8 mouse cellular contexts compared by ENCODE assay signal in the genomic region with DNA sequence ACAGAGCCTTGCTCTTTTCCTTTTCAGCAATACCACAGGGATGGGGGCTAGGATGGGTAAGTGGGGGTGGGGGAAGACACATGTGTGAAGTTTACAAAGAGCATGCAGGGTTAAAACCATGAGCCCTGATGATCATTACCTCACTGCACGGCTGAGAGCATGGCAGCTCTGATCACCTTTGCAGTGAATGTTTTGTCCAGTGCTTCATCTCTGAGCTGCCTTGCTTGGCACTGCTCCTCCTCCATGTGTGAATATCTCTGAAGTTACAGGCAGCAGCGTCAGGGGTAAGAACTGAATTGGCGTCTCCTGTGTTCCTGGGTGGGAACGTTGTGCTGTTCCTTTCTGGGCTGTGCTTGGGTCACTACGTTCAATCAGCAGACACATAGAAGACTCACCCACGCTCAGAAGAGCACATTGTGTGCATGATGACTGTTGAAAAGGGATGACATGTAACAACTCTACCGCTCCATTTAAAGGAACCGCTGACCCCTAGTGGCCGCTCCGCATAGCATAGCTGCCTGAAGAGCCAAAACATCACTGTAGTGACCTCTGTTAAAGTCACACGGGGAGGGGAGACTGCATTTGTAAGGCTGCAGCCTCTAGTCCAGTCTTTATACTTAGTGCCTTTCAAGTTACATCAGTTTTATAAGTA.
DNase-seq lines count a peak whose midpoint lies in the region; ATAC-seq and TF ChIP-seq lines count a peak whose summit lies in the region.

No protein-coding gene starts in this region.

- WGBS in hindbrain, postnatal 0 days: 4% methylated on average over 11 of the region's 11 CpGs

- peak; percentile 94 for TF ChIP-seq CTCF in gastrocnemius, adult 2 months (IDR thresholded peaks at IDR 0.05)
- peak; percentile 94 for TF ChIP-seq CTCF in hindbrain, postnatal 0 days (IDR thresholded peaks at IDR 0.05; ENCODE audit: low read depth)

- H3K27ac ChIP-seq in gastrocnemius, adult 2 months: peak overlapping the region; percentile 68
- peak overlapping the region; percentile 45; the same call in 1 of the 2 replicates for H3K27ac ChIP-seq in hindbrain, postnatal 0 days

- H3K4me3 ChIP-seq in gastrocnemius, adult 2 months: peak overlapping the region; percentile 32
- H3K4me3 ChIP-seq in hindbrain, postnatal 0 days (ENCODE audit: low read length): no peak overlapping the region
- peak overlapping the region; percentile 78 for H3K4me3 ChIP-seq in megakaryocyte, embryonic 14.5 days (replicated peaks)

- no peaks in the 10 kb centered on the region for H3K27me3 ChIP-seq in hindbrain, postnatal 0 days (ENCODE audit: insufficient read depth, low read length)
- H3K27me3 ChIP-seq in megakaryocyte, embryonic 14.5 days (replicated peaks): no peaks in the 10 kb centered on the region

- H3K4me2 ChIP-seq in hindbrain, postnatal 0 days (ENCODE audit: low read depth, low read length): 0 out of 2 replicates have a peak overlapping the region, but pooled peaks have one; percentile 16

- no peaks in the 10 kb centered on the region for H3K4me1 ChIP-seq in hindbrain, postnatal 0 days (ENCODE audit: insufficient read depth, low read length)
- H3K4me1 ChIP-seq in megakaryocyte, embryonic 14.5 days: peaks cover 65% of the 10 kb centered on the region

- peak; percentile 67 for DNase-seq in R1 (ENCODE audit: low read depth, low spot score)
- peak; percentile 90 to 94 for DNase-seq in cerebellum, postnatal 25 days
- DNase-seq in gastrocnemius, adult 2 months: peak; percentile 88
- peak; percentile 91 for DNase-seq in hindbrain, postnatal 0 days (ENCODE audit: low spot score)
- peak; percentile 83 to 87 for DNase-seq in left cerebral cortex, adult 18-20 months (ENCODE audit: low spot score in 2 of 2)
- peak; percentile 81 to 84 for DNase-seq in right cerebral cortex, postnatal 10 days (ENCODE audit: low spot score in 2 of 2)
- peak; percentile 90 for DNase-seq in urinary bladder, postnatal 14 days (ENCODE audit: low spot score)

- intact Hi-C loops in gastrocnemius, adult 2 months (cut with DNase I): loop anchor here (1.0 kb wide), 1 partner anchor 88 kb away; a partner anchor contains a TSS

- no peaks in the 10 kb centered on the region for H3K9me3 ChIP-seq in hindbrain, postnatal 0 days (ENCODE audit: low read length)
- peaks cover 8% of the 10 kb centered on the region for H3K9me3 ChIP-seq in megakaryocyte, embryonic 14.5 days

- no peaks in the 10 kb centered on the region for H3K36me3 ChIP-seq in hindbrain, postnatal 0 days (ENCODE audit: insufficient read depth, low read length)
- H3K36me3 ChIP-seq in megakaryocyte, embryonic 14.5 days (replicated peaks; ENCODE audit: low read length): peaks cover 19% of the 10 kb centered on the region

- peak; percentile 88 for ATAC-seq in hindbrain, postnatal 0 days

- no peak overlapping the region for H3K9ac ChIP-seq in hindbrain, postnatal 0 days (replicated peaks; ENCODE audit: low read length)
